In genomic region chr15:10623571-10624227, GRCm38 (mm10) we compare ENCODE assay signal across 10 mouse cellular contexts.
DNase-seq lines count a peak whose midpoint lies in the region; ATAC-seq and TF ChIP-seq lines count a peak whose summit lies in the region.
"Had no signal": no experiment of that assay in that cellular context is flagged by ENCODE, and none has a peak within 500 bp of the region (broad histone marks: within the 10 kb centered on the region; RNA-seq: fewer than 3 reads in every experiment).

No protein-coding gene starts in this region.

- 26% methylated on average over 10 of the region's 10 CpGs for WGBS in lung, embryonic 16.5 days
- WGBS in lung, adult 2 months, result 41% methylated on average over 10 of the region's 10 CpGs
- 23% methylated on average over 10 of the region's 10 CpGs for WGBS in kidney, embryonic 15.5 days

- H3K9ac ChIP-seq in lung, embryonic 16.5 days (ENCODE audit: low read length), result no peak overlapping the region
- no peak overlapping the region for H3K9ac ChIP-seq in kidney, embryonic 15.5 days

- peaks cover 7% of the 10 kb centered on the region for H3K36me3 ChIP-seq in lung, embryonic 16.5 days (ENCODE audit: control insufficient read depth, insufficient read depth, low read length)
- peaks cover 11% of the 10 kb centered on the region for H3K36me3 ChIP-seq in kidney, embryonic 15.5 days

- H3K27me3 ChIP-seq in lung, embryonic 16.5 days (ENCODE audit: control insufficient read depth, insufficient read depth, low read depth, low read length), result no peaks in the 10 kb centered on the region
- H3K27me3 ChIP-seq in kidney, embryonic 15.5 days, result no peaks in the 10 kb centered on the region

- H3K9me3 ChIP-seq in lung, embryonic 16.5 days (ENCODE audit: control insufficient read depth, low read length), result peaks cover 2% of the 10 kb centered on the region; the same call in 1 of the 2 replicates
- H3K9me3 ChIP-seq in kidney, embryonic 15.5 days (replicated peaks), result peaks cover 2% of the 10 kb centered on the region; the same call in 1 of the 2 replicates

- 0 out of 2 replicates have a peak, but pooled peaks cover 9% of the 10 kb centered on the region for H3K4me1 ChIP-seq in lung, embryonic 16.5 days (replicated peaks; ENCODE audit: control insufficient read depth, insufficient read depth, low read length)
- H3K4me1 ChIP-seq in lung, adult 2 months (ENCODE audit: control insufficient read depth, insufficient read depth, low read length), result no peaks in the 10 kb centered on the region
- H3K4me1 ChIP-seq in kidney, embryonic 15.5 days, result peaks cover 28% of the 10 kb centered on the region

- no peak for TF ChIP-seq POLR2A in lung, adult 2 months (IDR thresholded peaks at IDR 0.05; ENCODE audit: borderline replicate concordance, extremely low read depth, low read depth, low read length)

- no peak for DNase-seq in lung, adult 2 months
- peak; percentile 66 for DNase-seq in embryo, embryonic 11 days
- peak; percentile 61 for DNase-seq in mesoderm, embryonic 11.5 days (ENCODE audit: low read depth, low spot score)
- DNase-seq in heart, postnatal 36 days, result no peak
- no peak for DNase-seq in T-cell, adult 2 months (ENCODE audit: low spot score)
- DNase-seq: gastrocnemius, adult 2 months; right cerebral cortex, postnatal 4 days had no signal

- intact Hi-C loops in heart, postnatal 36 days (cut with DNase I), result no loop called here

- no peak overlapping the region for H3K4me3 ChIP-seq in lung, embryonic 16.5 days (ENCODE audit: low read length)
- H3K4me3 ChIP-seq in lung, adult 2 months (replicated peaks; ENCODE audit: extremely low read depth, low read depth, low read length), result no peak overlapping the region
- no peak overlapping the region for H3K4me3 ChIP-seq in kidney, embryonic 15.5 days (replicated peaks)
- H3K4me3 ChIP-seq: gastrocnemius, adult 2 months had no signal

- H3K27ac ChIP-seq in lung, embryonic 16.5 days (ENCODE audit: low read length), result no peak overlapping the region
- peak overlapping the region; percentile 64 for H3K27ac ChIP-seq in kidney, embryonic 15.5 days
- H3K27ac ChIP-seq: gastrocnemius, adult 2 months had no signal

- TF ChIP-seq CTCF in lung, adult 2 months (IDR thresholded peaks at IDR 0.05; ENCODE audit: insufficient read depth, low read length), result no peak

- H3K4me2 ChIP-seq in lung, embryonic 16.5 days (ENCODE audit: low read depth, low read length), result no peak overlapping the region
- H3K4me2 ChIP-seq in kidney, embryonic 15.5 days, result no peak overlapping the region

- peak; percentile 34; the same call in 1 of the 2 replicates for ATAC-seq in lung, embryonic 16.5 days (ENCODE audit: low read depth)
- ATAC-seq in kidney, embryonic 15.5 days (replicated peaks; ENCODE audit: low FRiP score), result peak; percentile 90
- no peak for ATAC-seq in erythroid progenitor cell, adult 5-6 weeks (replicated peaks; ENCODE audit: low FRiP score, poor library complexity, severe bottlenecking)

Comparison
In these comparisons a context has a peak if more than half of its experiments do, and no peak if none do; other contexts are left out.
1. DNase-seq: peak in embryo, embryonic 11 days (single experiment) and mesoderm, embryonic 11.5 days (single experiment); none in lung, adult 2 months (single experiment), heart, postnatal 36 days (0 of 2) and T-cell, adult 2 months (single experiment).